Mouse (Mus musculus): ENCODE data around the gene Gm6356.
"Not testable (repeated sequence)": the region's sequence is repeated elsewhere in the genome, so short reads cannot be mapped to it uniquely, and the experiment has no call there.

Gm6356 gene

GRCm38 (mm10) chr14:6973718-6974117 is at the start of gene Gm6356:
TSS of gene Gm6356 (minus strand) at chr14:6973818.
- DNase-seq (ENCODE audit: low spot score), result not testable (repeated sequence)

All from layer of hippocampus, adult 9-10 months (tissue).